Mouse (Mus musculus): Measurements from ENCODE around the gene Fam219a.

Gene Fam219a

GRCm38 (mm10) chr4:41471384-41471689 lies 98.0 kb downstream of the Fam219a start:
- WGBS = 76% methylated on average over 1 of the region's 1 CpGs

- 20% methylated on average over 5 of the region's 5 CpGs for WGBS
Observed at GRCm38 (mm10) chr4:41470684-41471383, 98.5 kb downstream of the Fam219a start.

GRCm38 (mm10) chr4:41470051-41470683 lies 99.2 kb downstream of the Fam219a start:
- 44% methylated on average over 7 of the region's 7 CpGs for WGBS

- 54% methylated on average over 10 of the region's 10 CpGs for WGBS
Observed at GRCm38 (mm10) chr4:41469199-41469598, 100.1 kb downstream of the Fam219a start.

- WGBS = 48% methylated on average over 17 of the region's 17 CpGs
Observed at GRCm38 (mm10) chr4:41468396-41469080, 100.8 kb downstream of the Fam219a start.
